Mouse (Mus musculus) C2C12 (cell line): Measurements from ENCODE around the gene Zfp467. TPM values are rescaled to one million over a fixed set of nuclear protein-coding genes. Genes with fewer than 3 reads are reported as not detected.

Source experiments
- H3K27me3 ChIP-seq: one replicate; pipeline ENCODE4 v1.6.1; 2011; ENCODE audit not compliant: control insufficient read depth, insufficient read depth, insufficient read length
- H3K36me3 ChIP-seq: one replicate; pipeline ENCODE4 v1.6.1; 2011; ENCODE audit not compliant: control insufficient read depth, insufficient read depth
- H3K4me3 ChIP-seq: one replicate; pipeline ENCODE4 v1.5.1; 2011; ENCODE audit warnings: mild to moderate bottlenecking, control low read depth; ENCODE audit not compliant: poor library complexity, insufficient read depth, severe bottlenecking
- H3K79me2 ChIP-seq: one replicate; pipeline ENCODE4 v1.6.1; 2011; ENCODE audit not compliant: control insufficient read depth, insufficient read depth
- H3K79me3 ChIP-seq: one replicate; pipeline ENCODE4 v1.6.1; 2011; ENCODE audit warnings: low read depth, control low read depth
- H3ac ChIP-seq: one replicate; pipeline ENCODE3; 2011; ENCODE audit warnings: low read depth; ENCODE audit not compliant: control insufficient read depth, insufficient read length
- CEBPB ChIP-seq: IDR thresholded peaks from one replicate; pipeline ENCODE4 v1.6.1; 2011; ENCODE audit warnings: low read depth, mild to moderate bottlenecking, control low read depth, moderate library complexity
- CTCF ChIP-seq: IDR thresholded peaks from one replicate; pipeline ENCODE4 v1.5.1; 2011; ENCODE audit not compliant: control insufficient read depth, insufficient read depth, insufficient read length
- FOSL1 ChIP-seq: IDR thresholded peaks from one replicate; pipeline ENCODE4 v1.8.0; 2011; ENCODE audit warnings: mild to moderate bottlenecking, low read length; ENCODE audit not compliant: poor library complexity, insufficient read depth, severe bottlenecking
- MAX ChIP-seq: IDR thresholded peaks from one replicate; pipeline ENCODE4 v1.6.1; 2011; ENCODE audit warnings: mild to moderate bottlenecking, control low read depth
- MYOD1 ChIP-seq: IDR thresholded peaks from one replicate; pipeline ENCODE4 v1.6.1; 2011; ENCODE audit warnings: low read depth; ENCODE audit not compliant: control insufficient read depth, insufficient read length
- MYOG ChIP-seq: IDR thresholded peaks from one replicate; pipeline ENCODE4 v1.6.1; 2011; ENCODE audit not compliant: control insufficient read depth, insufficient read length; ENCODE audit errors: extremely low read depth
- USF1 ChIP-seq: IDR thresholded peaks from one replicate; pipeline ENCODE4 v1.6.1; 2011; ENCODE audit warnings: low read depth, mild to moderate bottlenecking, control low read depth, moderate library complexity
- polyA plus RNA-seq: library from polyadenylated mRNA; unstranded; fragments of >200 nt; fragmentation: generic; extraction: Trizol; gene quantifications from one replicate; pipeline ENCODE4 v1.2.1, GENCODE M21; 2012; ENCODE audit warnings: missing spikeins

The Zfp467 gene
- polyA plus RNA-seq, 1 experiment: 0.75 TPM

- H3K36me3 ChIP-seq: no peaks in the 10 kb centered on the region
- H3K4me3 ChIP-seq: no peak overlapping the region
- no peaks in the 10 kb centered on the region for H3K27me3 ChIP-seq
- TF ChIP-seq USF1: no peak
- TF ChIP-seq MYOD1: no peak
- TF ChIP-seq CTCF: no peak
- TF ChIP-seq MYOG: no peak
- no peak for TF ChIP-seq CEBPB
- TF ChIP-seq FOSL1: no peak
- TF ChIP-seq MAX: no peak
- no peaks in the 10 kb centered on the region for H3K79me3 ChIP-seq
- no peaks in the 10 kb centered on the region for H3K79me2 ChIP-seq
- H3ac ChIP-seq: no peak overlapping the region
These were observed 7.8 kb downstream of the Zfp467 start for GRCm38 (mm10) chr6:48437679-48438376.

- Histone ChIP-seq H3K79me3 (no peaks in the 10 kb centered on the region), H3K4me3 (no peak overlapping the region), H3K79me2 (no peaks in the 10 kb centered on the region), H3K36me3 (no peaks in the 10 kb centered on the region), H3K27me3 (no peaks in the 10 kb centered on the region), H3ac (no peak overlapping the region)
- no peak for TF ChIP-seq USF1
- TF ChIP-seq FOSL1: no peak
- TF ChIP-seq MYOD1: no peak
These were observed 9.8 kb downstream of the Zfp467 start for GRCm38 (mm10) chr6:48435706-48436349.

GRCm38 (mm10) chr6:48435111-48435510, 10.5 kb downstream of the Zfp467 start:
- no peaks in the 10 kb centered on the region for H3K36me3 ChIP-seq
- no peaks in the 10 kb centered on the region for H3K27me3 ChIP-seq
- H3K79me3 ChIP-seq: no peaks in the 10 kb centered on the region
- TF ChIP-seq USF1 (no peak), MYOG (no peak)
- H3ac ChIP-seq: no peak overlapping the region
- no peaks in the 10 kb centered on the region for H3K79me2 ChIP-seq
- no peak overlapping the region for H3K4me3 ChIP-seq

GRCm38 (mm10) chr6:48434651-48435050, 11.0 kb downstream of the Zfp467 start:
- Histone ChIP-seq H3K79me3 (no peaks in the 10 kb centered on the region), H3K4me3 (no peak overlapping the region), H3ac (no peak overlapping the region), H3K27me3 (no peaks in the 10 kb centered on the region), H3K36me3 (no peaks in the 10 kb centered on the region), H3K79me2 (no peaks in the 10 kb centered on the region)
- TF ChIP-seq MAX: no peak
- no peak for TF ChIP-seq MYOD1
- TF ChIP-seq CTCF: no peak
- TF ChIP-seq CEBPB: no peak
- TF ChIP-seq MYOG: no peak
- TF ChIP-seq USF1: no peak
- TF ChIP-seq FOSL1: no peak

- H3K79me2 ChIP-seq: no peaks in the 10 kb centered on the region
- H3K36me3 ChIP-seq: no peaks in the 10 kb centered on the region
- H3K79me3 ChIP-seq: no peaks in the 10 kb centered on the region
- TF ChIP-seq FOSL1: no peak
- TF ChIP-seq MYOG: no peak
- no peak for TF ChIP-seq MAX
- TF ChIP-seq USF1: no peak
- TF ChIP-seq CEBPB: no peak
- TF ChIP-seq MYOD1: no peak
- TF ChIP-seq CTCF: no peak
- H3ac ChIP-seq: no peak overlapping the region
- H3K27me3 ChIP-seq: no peaks in the 10 kb centered on the region
- H3K4me3 ChIP-seq: no peak overlapping the region
These were observed 12.5 kb downstream of the Zfp467 start for GRCm38 (mm10) chr6:48432893-48433816.
